Mouse (Mus musculus): ENCODE data around the gene Il18. TPM values are rescaled to one million over a fixed set of nuclear protein-coding genes. Genes with fewer than 3 reads are reported as not detected.

Gene Il18
- polyA plus RNA-seq, 1 experiment, result 12.6 TPM

- Histone ChIP-seq H3K4me3 (ENCODE audit: extremely low read depth, insufficient read depth, insufficient read length) (no peak overlapping the region), H3K27me3 (ENCODE audit: control insufficient read depth, insufficient read depth, low read length) (no peaks in the 10 kb centered on the region), H3K27ac (ENCODE audit: insufficient read depth, low read length) (no peak overlapping the region), H3K36me3 (ENCODE audit: control insufficient read depth, insufficient read depth, low read length) (peaks cover 12% of the 10 kb centered on the region), H3K4me1 (ENCODE audit: control insufficient read depth, insufficient read depth, insufficient read length) (peaks cover 4% of the 10 kb centered on the region; the same call in 1 of the 2 replicates)
- DNase-seq (ENCODE audit: low read depth in 1 of 2, low spot score in 2 of 2), result no peak
- no peak for TF ChIP-seq POLR2A (IDR thresholded peaks at IDR 0.05; ENCODE audit: low read depth, low read length)
- no peak for TF ChIP-seq CTCF (IDR thresholded peaks at IDR 0.05; ENCODE audit: extremely low read depth, insufficient read depth, insufficient read length, insufficient replicate concordance)
- WGBS, result 76% methylated on average over 5 of the region's 5 CpGs
Observed at GRCm38 (mm10) chr9:50522574-50522973, 32.1 kb upstream of the Il18 start.

- Histone ChIP-seq H3K4me3 (ENCODE audit: extremely low read depth, insufficient read depth, insufficient read length) (no peak overlapping the region), H3K4me1 (ENCODE audit: control insufficient read depth, insufficient read depth, insufficient read length) (peaks cover 8% of the 10 kb centered on the region; the same call in 1 of the 2 replicates), H3K27ac (ENCODE audit: insufficient read depth, low read length) (no peak overlapping the region), H3K36me3 (ENCODE audit: control insufficient read depth, insufficient read depth, low read length) (peaks cover 12% of the 10 kb centered on the region), H3K27me3 (ENCODE audit: control insufficient read depth, insufficient read depth, low read length) (no peaks in the 10 kb centered on the region)
- TF ChIP-seq CTCF (IDR thresholded peaks at IDR 0.05; ENCODE audit: extremely low read depth, insufficient read depth, insufficient read length, insufficient replicate concordance) (no peak), POLR2A (IDR thresholded peaks at IDR 0.05; ENCODE audit: low read depth, low read length) (no peak)
- DNase-seq (ENCODE audit: low read depth in 1 of 2, low spot score in 2 of 2), result no peak
- 92% methylated on average over 5 of the region's 5 CpGs for whole genome bisulfite sequencing
Observed at GRCm38 (mm10) chr9:50524936-50525335, 29.7 kb upstream of the Il18 start.

- 81% methylated on average over 5 of the region's 5 CpGs for WGBS
- Histone ChIP-seq H3K36me3 (ENCODE audit: control insufficient read depth, insufficient read depth, low read length) (peaks cover 12% of the 10 kb centered on the region), H3K27me3 (ENCODE audit: control insufficient read depth, insufficient read depth, low read length) (no peaks in the 10 kb centered on the region), H3K27ac (ENCODE audit: insufficient read depth, low read length) (no peak overlapping the region), H3K4me3 (ENCODE audit: extremely low read depth, insufficient read depth, insufficient read length) (no peak overlapping the region), H3K4me1 (ENCODE audit: control insufficient read depth, insufficient read depth, insufficient read length) (peaks cover 8% of the 10 kb centered on the region; the same call in 1 of the 2 replicates)
- DNase-seq (ENCODE audit: low read depth in 1 of 2, low spot score in 2 of 2), result no peak
- TF ChIP-seq POLR2A (IDR thresholded peaks at IDR 0.05; ENCODE audit: low read depth, low read length) (no peak), CTCF (IDR thresholded peaks at IDR 0.05; ENCODE audit: extremely low read depth, insufficient read depth, insufficient read length, insufficient replicate concordance) (no peak)
Observed at GRCm38 (mm10) chr9:50525585-50525984, 29.0 kb upstream of the Il18 start.

- no peak overlapping the region for H3K27ac ChIP-seq (ENCODE audit: insufficient read depth, low read length)
- H3K27me3 ChIP-seq (ENCODE audit: control insufficient read depth, insufficient read depth, low read length), result no peaks in the 10 kb centered on the region
- peaks cover 9% of the 10 kb centered on the region; the same call in 1 of the 2 replicates for H3K36me3 ChIP-seq (ENCODE audit: control insufficient read depth, insufficient read depth, low read length)
- H3K4me1 ChIP-seq (ENCODE audit: control insufficient read depth, insufficient read depth, insufficient read length), result peaks cover 8% of the 10 kb centered on the region; the same call in 1 of the 2 replicates
- TF ChIP-seq CTCF (IDR thresholded peaks at IDR 0.05; ENCODE audit: extremely low read depth, insufficient read depth, insufficient read length, insufficient replicate concordance) (no peak), POLR2A (IDR thresholded peaks at IDR 0.05; ENCODE audit: low read depth, low read length) (no peak)
- WGBS, result 18% methylated on average over 7 of the region's 7 CpGs
- no peak for DNase-seq (ENCODE audit: low read depth in 1 of 2, low spot score in 2 of 2)
- H3K4me3 ChIP-seq (ENCODE audit: extremely low read depth, insufficient read depth, insufficient read length), result peak overlapping the region; percentile 96
Observed at GRCm38 (mm10) chr9:50527860-50528259, 26.8 kb upstream of the Il18 start.

- Histone ChIP-seq H3K27ac (ENCODE audit: insufficient read depth, low read length) (peak within 1 kb of the TSS; percentile 97), H3K4me3 (ENCODE audit: extremely low read depth, insufficient read depth, insufficient read length) (peak within 1 kb of the TSS; percentile 96), H3K27me3 (ENCODE audit: control insufficient read depth, insufficient read depth, low read length) (no peaks in the 10 kb centered on the region), H3K36me3 (ENCODE audit: control insufficient read depth, insufficient read depth, low read length) (peaks cover 9% of the 10 kb centered on the region; the same call in 1 of the 2 replicates), H3K4me1 (ENCODE audit: control insufficient read depth, insufficient read depth, insufficient read length) (peaks cover 8% of the 10 kb centered on the region; the same call in 1 of the 2 replicates)
- peak; percentile 96 for TF ChIP-seq POLR2A (IDR thresholded peaks at IDR 0.05; ENCODE audit: low read depth, low read length)
- TF ChIP-seq CTCF (IDR thresholded peaks at IDR 0.05; ENCODE audit: extremely low read depth, insufficient read depth, insufficient read length, insufficient replicate concordance), result peak; percentile 93
- peak; percentile 96 to 97 for DNase-seq (ENCODE audit: low read depth in 1 of 2, low spot score in 2 of 2)
- under 1% methylated on average over 54 of the region's 54 CpGs for WGBS
Observed at GRCm38 (mm10) chr9:50528293-50528892, 26.2 kb upstream of the Il18 start, which contains the start of gene Pts. Gene Pts (minus strand): TSS chr9:50528724.

GRCm38 (mm10) chr9:50530890-50531289 is 23.7 kb upstream of the Il18 start:
- TF ChIP-seq CTCF (IDR thresholded peaks at IDR 0.05; ENCODE audit: extremely low read depth, insufficient read depth, insufficient read length, insufficient replicate concordance) (no peak), POLR2A (IDR thresholded peaks at IDR 0.05; ENCODE audit: low read depth, low read length) (no peak)
- peaks cover 8% of the 10 kb centered on the region; the same call in 1 of the 2 replicates for H3K4me1 ChIP-seq (ENCODE audit: control insufficient read depth, insufficient read depth, insufficient read length)
- peak in 1 of 2 experiments; percentile 31 for DNase-seq (ENCODE audit: low read depth in 1 of 2, low spot score in 2 of 2)
- WGBS, result 11% methylated on average over 2 of the region's 2 CpGs
- H3K36me3 ChIP-seq (ENCODE audit: control insufficient read depth, insufficient read depth, low read length), result 0 out of 2 replicates have a peak, but pooled peaks cover 1% of the 10 kb centered on the region
- no peak overlapping the region for H3K27ac ChIP-seq (ENCODE audit: insufficient read depth, low read length)
- no peaks in the 10 kb centered on the region for H3K27me3 ChIP-seq (ENCODE audit: control insufficient read depth, insufficient read depth, low read length)
- H3K4me3 ChIP-seq (ENCODE audit: extremely low read depth, insufficient read depth, insufficient read length), result no peak overlapping the region

- Histone ChIP-seq H3K4me1 (ENCODE audit: control insufficient read depth, insufficient read depth, insufficient read length) (peaks cover 8% of the 10 kb centered on the region; the same call in 1 of the 2 replicates), H3K36me3 (ENCODE audit: control insufficient read depth, insufficient read depth, low read length) (no peaks in the 10 kb centered on the region), H3K27ac (ENCODE audit: insufficient read depth, low read length) (peak overlapping the region; percentile 81), H3K27me3 (ENCODE audit: control insufficient read depth, insufficient read depth, low read length) (no peaks in the 10 kb centered on the region), H3K4me3 (ENCODE audit: extremely low read depth, insufficient read depth, insufficient read length) (peak overlapping the region; percentile 32)
- 11% methylated on average over 11 of the region's 11 CpGs for WGBS
- TF ChIP-seq POLR2A (IDR thresholded peaks at IDR 0.05; ENCODE audit: low read depth, low read length), result peak; percentile 9; the same call in 1 of the 2 replicates
- TF ChIP-seq CTCF (IDR thresholded peaks at IDR 0.05; ENCODE audit: extremely low read depth, insufficient read depth, insufficient read length, insufficient replicate concordance), result no peak
- peak; percentile 52 to 63 for DNase-seq (ENCODE audit: low read depth in 1 of 2, low spot score in 2 of 2)
Observed at GRCm38 (mm10) chr9:50533328-50533727, 21.3 kb upstream of the Il18 start.

All from spleen, adult 2 months (tissue).